Mouse (Mus musculus): Measurements from ENCODE around the gene Mlph. TPM values are rescaled to one million over a fixed set of nuclear protein-coding genes. Genes with fewer than 3 reads are reported as not detected.

Mlph gene
- polyA plus RNA-seq, 1 experiment = not detected

DNA sequence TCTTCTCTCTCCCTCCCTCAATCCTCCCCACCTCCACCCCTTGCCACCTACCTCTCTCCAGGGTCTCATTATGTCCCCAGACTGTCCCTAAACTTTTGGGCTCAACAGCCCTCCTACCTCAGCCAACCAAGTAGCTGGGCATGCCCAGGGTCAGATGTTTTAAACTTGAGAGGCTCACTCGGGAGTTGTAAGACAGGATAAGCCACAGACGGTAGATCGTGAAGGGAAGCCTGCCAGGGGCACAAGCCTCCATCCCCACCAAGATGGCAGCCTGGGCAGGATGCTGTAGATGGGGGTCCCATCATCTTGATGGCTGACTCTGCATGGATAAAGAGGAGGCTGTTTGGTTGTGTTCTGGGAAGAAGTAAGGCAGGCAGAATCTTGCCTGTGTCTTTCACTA, 12.1 kb upstream of the Mlph start:
- TF ChIP-seq GATA1 (IDR thresholded peaks at IDR 0.05; ENCODE audit: low read length) = no peak

DNA sequence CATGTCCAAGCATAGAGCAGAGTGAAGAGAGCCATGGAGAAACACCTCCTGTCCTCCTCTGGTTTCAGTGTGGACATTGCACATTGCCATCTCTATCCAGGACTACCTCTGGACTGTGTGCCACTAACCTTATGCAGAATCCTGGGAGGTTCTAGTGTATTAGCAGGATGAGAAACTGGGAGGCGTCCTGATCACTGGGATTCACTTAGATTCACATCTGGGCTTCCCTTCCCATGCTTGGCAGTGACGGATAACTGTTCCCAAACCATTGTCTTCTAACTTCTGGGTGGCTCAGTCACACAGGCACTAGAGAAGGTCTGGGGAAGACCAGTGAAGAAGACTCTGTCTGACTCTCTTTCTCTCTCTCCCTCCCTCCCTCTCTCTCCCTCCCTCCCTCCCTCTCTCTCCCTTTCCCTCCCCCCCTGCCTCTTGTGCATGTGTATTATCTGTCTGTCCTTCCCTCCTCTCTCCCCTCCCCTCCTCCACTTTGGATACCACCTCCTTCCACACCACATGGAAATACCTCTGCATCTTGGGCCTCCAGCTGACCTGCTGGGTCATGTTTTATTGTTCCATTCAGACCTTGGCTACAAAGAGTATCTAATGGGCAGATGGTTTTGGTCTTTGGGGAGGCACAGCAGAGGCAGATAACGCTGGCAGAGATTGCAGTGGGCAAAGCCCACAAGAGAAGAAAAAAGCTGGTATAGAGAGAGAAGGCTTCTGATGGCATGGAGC, 11.5 kb upstream of the Mlph start:
- no peak for TF ChIP-seq GATA1 (IDR thresholded peaks at IDR 0.05; ENCODE audit: low read length)

- no peak for TF ChIP-seq GATA1 (IDR thresholded peaks at IDR 0.05; ENCODE audit: low read length)
Observed at GRCm38 (mm10) chr1:90903971-90904458, 10.9 kb upstream of the Mlph start.

- no peak for TF ChIP-seq GATA1 (IDR thresholded peaks at IDR 0.05; ENCODE audit: low read length)
Observed at GRCm38 (mm10) chr1:90904729-90905404, 10.0 kb upstream of the Mlph start.

DNA sequence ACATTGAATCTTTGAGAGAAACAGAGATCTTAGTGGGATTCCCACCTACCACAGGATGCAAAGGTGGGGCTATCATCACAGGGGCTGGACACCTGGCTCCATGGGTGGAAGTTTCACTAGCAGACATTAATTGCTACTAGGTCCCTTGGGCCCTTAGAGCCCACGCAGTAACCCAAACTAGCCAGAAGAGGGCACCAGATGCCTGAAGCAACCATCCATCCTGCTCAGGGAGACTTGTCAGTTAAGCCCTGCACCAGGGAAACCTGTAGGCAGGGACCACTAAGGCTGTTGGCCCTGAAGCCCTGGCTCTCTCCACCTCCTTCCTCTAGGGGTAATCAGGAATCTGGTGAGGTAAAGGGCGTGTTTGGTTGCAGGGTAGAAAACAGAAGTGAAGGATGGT, 8.5 kb upstream of the Mlph start:
- TF ChIP-seq GATA1 (IDR thresholded peaks at IDR 0.05; ENCODE audit: low read length) = no peak

GRCm38 (mm10) chr1:90909161-90909560, 5.7 kb upstream of the Mlph start:
- no peak for TF ChIP-seq GATA1 (IDR thresholded peaks at IDR 0.05; ENCODE audit: low read length)

DNA sequence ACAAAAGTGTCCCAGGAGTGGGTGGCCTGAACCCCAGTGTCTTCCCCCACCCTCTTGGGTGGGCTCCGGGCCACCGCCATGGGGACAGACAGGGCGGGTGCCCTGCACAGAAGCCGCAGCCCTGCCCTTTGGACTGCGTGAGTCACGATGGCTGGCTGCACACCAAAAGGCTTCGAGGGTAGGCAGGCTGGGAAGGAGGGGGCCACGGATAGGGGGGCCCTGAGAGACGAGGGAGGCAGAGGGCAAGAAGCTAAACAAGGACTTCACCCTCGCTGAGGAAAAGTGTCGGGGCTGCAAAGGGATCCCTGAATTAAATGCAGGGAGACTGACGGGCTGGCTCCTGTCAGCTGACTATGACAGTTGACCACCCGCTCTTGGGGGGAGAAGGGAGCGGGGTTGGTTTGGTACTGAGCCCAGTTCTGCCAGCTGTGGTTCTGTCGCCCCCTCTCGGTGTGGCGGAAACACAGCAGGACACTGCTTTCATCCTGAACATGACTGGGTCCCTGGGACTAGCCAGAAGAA, 5.2 kb upstream of the Mlph start:
- TF ChIP-seq GATA1 (IDR thresholded peaks at IDR 0.05; ENCODE audit: low read length) = no peak

DNA sequence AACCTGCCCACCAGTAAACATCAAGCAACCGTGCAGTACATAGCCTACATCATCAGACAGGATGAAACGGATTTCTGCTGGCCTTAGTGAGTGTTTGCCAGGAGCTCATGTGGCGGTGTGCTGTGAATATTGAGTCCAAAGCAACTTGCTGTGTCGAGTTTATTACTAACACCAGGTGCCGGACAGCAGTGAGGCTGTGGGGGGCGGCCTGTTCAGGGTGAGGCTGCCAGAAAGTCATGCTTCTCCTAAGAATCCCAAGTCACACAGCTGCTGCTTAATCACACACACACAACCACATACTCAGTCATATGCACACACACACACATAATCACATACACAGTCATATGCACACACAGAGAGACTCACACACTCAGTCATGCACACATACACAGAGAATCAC, 1.7 kb upstream of the Mlph start:
- TF ChIP-seq GATA1 (IDR thresholded peaks at IDR 0.05; ENCODE audit: low read length) = no peak

DNA sequence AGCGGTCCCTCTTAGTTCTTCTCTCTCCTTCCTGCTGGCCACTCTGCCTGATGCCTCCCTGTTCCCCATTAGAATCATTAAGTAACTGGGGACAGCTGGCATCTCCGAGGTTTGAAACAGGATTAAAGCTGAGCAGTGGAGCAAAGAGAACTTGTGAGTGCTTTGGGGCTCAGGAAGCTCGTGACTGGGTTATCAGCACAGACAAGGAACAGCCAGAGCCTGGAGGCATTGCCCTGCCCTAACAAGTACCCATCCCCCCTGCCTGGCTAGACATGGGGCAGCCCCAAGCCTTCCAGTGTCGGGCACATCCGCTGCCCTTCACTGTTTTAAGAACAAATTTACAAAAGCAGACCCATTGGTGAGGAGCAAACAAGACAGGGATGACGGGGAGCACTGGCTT, 2.6 kb downstream of the Mlph start:
- TF ChIP-seq GATA1 (IDR thresholded peaks at IDR 0.05; ENCODE audit: low read length) = no peak

GRCm38 (mm10) chr1:90921687-90922086, 6.8 kb downstream of the Mlph start:
- TF ChIP-seq GATA1 (IDR thresholded peaks at IDR 0.05; ENCODE audit: low read length) = no peak

- TF ChIP-seq GATA1 (IDR thresholded peaks at IDR 0.05; ENCODE audit: low read length) = no peak
Observed at GRCm38 (mm10) chr1:90926030-90926429, 11.1 kb downstream of the Mlph start.

GRCm38 (mm10) chr1:90927308-90927707, 12.4 kb downstream of the Mlph start:
- TF ChIP-seq GATA1 (IDR thresholded peaks at IDR 0.05; ENCODE audit: low read length) = no peak

DNA sequence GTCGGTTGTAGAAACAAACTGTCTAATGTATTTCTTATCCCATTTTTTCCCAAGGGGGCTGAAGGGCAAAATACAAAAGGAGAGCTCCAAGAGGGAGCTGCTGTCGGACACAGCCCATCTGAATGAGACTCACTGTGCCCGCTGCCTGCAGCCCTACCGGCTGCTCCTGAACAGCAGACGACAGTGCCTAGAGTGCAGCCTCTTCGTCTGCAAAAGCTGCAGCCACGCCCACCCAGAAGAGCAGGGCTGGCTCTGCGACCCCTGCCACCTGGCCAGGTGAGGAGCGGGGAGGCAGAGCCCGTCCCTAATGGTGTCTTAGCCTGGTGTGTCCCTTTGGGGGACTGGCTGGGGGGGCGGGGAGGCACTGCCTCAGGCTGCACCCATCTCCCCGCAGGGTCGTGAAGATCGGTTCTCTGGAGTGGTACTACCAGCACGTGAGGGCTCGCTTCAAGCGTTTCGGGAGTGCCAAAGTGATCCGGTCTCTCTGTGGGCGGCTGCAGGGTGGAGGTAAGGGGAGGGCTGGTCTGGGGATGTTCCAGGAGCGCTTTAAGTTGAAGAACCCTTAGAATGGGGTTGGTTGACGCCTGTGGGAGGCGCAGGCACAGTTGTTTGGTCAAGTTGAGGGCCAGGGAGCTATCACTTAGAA, 13.2 kb downstream of the Mlph start:
- no peak for TF ChIP-seq GATA1 (IDR thresholded peaks at IDR 0.05; ENCODE audit: low read length)

GRCm38 (mm10) chr1:90928575-90928934, 13.7 kb downstream of the Mlph start:
- no peak for TF ChIP-seq GATA1 (IDR thresholded peaks at IDR 0.05; ENCODE audit: low read length)

DNA sequence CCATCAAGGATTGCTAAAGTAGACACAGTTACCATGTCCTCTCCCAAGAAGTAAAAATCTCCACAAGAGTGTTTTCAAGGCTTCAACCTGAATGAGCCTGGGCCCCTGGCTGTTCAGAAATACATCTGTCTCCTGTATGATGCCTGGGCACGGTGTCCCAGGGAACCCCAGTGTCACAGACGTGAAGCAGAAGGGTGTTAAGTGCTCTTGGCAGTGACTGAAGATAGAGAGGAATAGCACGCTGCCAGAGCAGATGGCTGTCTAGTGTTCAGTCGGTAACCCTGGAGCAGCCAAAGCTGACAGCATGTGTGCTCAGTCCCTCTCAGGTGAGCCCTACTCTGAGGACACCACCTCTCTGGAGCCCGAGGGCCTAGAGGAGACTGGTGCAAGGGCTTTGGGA, 18.1 kb downstream of the Mlph start:
- no peak for TF ChIP-seq GATA1 (IDR thresholded peaks at IDR 0.05; ENCODE audit: low read length)

GRCm38 (mm10) chr1:90936990-90937389, 22.1 kb downstream of the Mlph start:
- no peak for TF ChIP-seq GATA1 (IDR thresholded peaks at IDR 0.05; ENCODE audit: low read length)
